Mouse (Mus musculus) layer of hippocampus, adult 9-11 months (tissue): Measurements from ENCODE around the gene Tmf1.

ENCODE experiments used
- DNase-seq: peaks from one replicate; pipeline ENCODE4 v3.0.0; 2022

The Tmf1 gene

DNA sequence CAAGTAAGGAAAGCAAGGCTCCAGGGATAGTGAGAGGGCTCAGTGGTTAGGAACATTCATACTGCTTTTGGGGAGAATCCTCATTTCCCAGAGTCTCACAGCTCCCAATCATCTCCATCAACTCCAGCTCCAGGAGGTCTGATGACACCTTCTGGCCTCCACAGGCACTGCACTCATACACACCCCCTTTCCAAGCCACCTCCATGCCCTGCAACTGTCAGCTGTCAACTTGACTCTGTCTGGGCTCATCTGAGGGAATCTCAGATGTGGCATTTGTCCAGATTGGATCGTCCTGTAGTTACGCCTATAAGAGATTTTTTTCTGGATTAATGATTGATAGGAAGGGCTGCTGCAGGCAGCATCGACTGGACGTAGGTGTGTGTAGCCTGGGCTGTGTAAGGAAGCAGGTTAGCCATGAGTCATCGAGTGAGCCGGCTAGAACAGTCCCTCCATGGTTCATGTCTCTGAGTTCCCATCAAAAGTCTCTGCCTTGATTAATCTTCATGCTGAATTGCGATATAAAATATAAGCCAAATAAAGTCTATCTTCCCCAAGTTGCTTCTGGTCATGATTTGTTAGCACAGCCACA lies 74.6 kb downstream of the Tmf1 start:
- no peak for DNase-seq
